Mouse (Mus musculus): Measurements from ENCODE around the gene Cfap58.

Gene Cfap58

GRCm38 (mm10) chr19:47915251-47915650, 22.2 kb upstream of the Cfap58 start:
- no peak for DNase-seq (ENCODE audit: extremely low read depth, insufficient read length, low spot score)

DNA sequence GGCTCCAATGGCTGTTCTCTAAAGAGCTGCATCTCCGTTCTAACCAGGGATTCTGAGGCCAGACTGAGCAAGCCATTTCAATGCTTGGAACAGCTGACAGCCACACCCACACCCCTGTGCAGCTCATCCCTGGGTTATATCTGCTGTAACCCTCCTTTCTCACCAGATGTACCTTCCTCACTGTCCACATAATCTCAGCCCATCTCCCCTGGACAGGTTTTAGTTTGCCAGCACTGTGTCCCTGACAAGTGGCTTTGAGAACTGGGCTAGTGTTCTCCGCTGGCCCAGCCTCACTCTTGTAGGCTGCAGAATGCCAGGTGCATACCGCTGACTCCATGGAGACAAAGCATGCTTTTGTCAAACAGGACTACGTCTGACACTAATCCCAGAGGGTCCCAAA, 20.1 kb upstream of the Cfap58 start:
- no peak for DNase-seq (ENCODE audit: extremely low read depth, insufficient read length, low spot score)

DNA sequence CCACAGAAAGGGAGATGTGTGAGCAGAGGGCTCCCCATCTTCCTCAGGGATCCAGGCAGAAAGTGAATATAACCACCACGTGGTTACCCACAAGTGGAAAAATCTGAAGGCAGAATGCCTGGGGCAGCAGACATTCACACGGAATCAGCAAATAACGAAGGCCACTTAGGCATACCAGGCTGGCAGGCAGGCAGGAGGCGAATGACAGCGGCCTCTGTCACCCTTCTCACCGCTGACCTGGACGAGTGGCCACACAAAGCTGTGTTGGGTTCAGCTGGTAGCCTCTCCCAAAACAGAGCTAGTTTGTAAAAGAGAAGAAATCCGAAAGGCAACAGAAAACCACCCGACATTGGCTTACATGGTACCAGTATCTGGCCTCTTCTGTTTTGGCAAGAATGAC, 19.5 kb upstream of the Cfap58 start:
- peak; percentile 37 for DNase-seq (ENCODE audit: extremely low read depth, insufficient read length, low spot score)

- DNase-seq (ENCODE audit: extremely low read depth, insufficient read length, low spot score), result no peak
Observed at GRCm38 (mm10) chr19:47918455-47919101, 18.9 kb upstream of the Cfap58 start.

- peak; percentile 97 for DNase-seq (ENCODE audit: extremely low read depth, insufficient read length, low spot score)
Observed at GRCm38 (mm10) chr19:47919126-47919965, 18.1 kb upstream of the Cfap58 start, which contains the start of the genes Cfap43 and Itprip. Gene Cfap43, minus strand, starts transcription at chr19:47919287. Gene Itprip, minus strand, starts transcription at chr19:47919299.

- peak; percentile 44 for DNase-seq (ENCODE audit: extremely low read depth, insufficient read length, low spot score)
Observed at GRCm38 (mm10) chr19:47919966-47920375, 17.5 kb upstream of the Cfap58 start.

- DNase-seq (ENCODE audit: extremely low read depth, insufficient read length, low spot score), result no peak
Observed at GRCm38 (mm10) chr19:47925819-47926218, 11.7 kb upstream of the Cfap58 start.

DNA sequence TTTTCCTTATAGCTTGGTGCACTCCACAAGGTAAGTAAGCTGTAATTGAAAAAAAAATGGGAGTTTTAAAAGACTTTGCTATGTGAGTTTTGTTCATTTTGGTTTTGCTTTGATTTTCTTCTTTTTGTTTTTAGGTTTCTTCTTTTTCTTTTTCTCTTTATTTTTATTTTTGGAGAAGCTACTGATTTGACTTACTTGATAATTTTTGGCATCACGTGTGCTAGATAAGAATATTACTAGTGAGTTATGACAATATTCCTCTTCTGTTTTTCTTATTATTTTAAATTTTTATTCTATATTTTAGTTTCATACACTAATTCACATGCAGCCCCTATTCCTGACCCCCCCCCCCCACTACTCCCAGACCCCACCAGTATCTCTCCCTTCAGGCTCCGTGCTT, 10.4 kb upstream of the Cfap58 start:
- no peak for DNase-seq (ENCODE audit: extremely low read depth, insufficient read length, low spot score)

DNA sequence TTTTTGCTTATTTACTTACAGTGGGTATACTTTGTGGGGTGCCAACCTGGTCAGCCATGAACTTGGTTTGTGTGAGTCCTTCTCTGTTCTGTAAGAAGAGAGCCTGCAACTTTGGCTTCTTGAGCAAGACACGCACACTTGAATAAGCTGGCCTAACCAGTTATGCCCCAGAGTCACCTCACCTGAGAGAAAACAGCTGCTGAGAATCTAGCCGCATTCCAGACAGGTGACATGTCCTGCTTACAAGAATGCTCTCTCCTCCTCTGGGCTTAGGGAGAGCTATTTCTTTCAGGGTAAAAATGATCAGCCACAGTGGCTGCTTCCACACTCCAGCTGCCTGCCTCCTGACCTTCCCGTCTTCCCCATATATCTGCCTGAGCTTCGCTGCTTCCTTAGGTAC, 8.4 kb upstream of the Cfap58 start:
- DNase-seq (ENCODE audit: extremely low read depth, insufficient read length, low spot score), result no peak

DNA sequence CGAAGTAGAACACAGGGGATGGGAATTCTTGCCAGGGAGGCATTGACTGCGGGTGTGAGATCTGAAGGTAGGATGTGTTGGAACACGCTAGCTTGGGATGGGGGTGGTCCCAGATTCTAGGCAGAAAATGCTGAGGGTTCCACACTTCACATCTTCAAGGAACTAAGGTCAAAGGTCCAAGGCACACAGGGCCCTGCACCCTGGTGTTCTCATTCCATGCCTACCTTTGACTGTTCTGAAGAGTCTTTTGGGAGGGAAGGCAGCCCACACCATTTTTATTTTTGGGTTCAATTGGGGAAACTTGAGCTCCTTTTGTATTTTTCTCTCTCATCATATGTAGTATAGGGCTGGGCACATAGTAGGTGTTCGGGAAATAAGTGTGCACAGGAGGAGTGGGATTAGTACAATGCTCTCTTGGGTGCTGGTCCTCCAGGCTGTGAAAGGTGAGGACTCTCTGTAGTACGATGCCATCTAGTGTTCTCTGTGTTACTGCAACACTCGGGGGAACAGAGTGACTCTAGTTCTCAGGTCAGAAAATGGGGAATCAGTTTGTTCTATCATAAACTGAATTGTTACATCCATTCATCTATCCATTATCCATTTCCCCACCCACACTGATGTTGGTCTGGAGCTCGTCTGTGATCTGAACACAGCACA, 5.4 kb upstream of the Cfap58 start:
- no peak for DNase-seq (ENCODE audit: extremely low read depth, insufficient read length, low spot score)

DNA sequence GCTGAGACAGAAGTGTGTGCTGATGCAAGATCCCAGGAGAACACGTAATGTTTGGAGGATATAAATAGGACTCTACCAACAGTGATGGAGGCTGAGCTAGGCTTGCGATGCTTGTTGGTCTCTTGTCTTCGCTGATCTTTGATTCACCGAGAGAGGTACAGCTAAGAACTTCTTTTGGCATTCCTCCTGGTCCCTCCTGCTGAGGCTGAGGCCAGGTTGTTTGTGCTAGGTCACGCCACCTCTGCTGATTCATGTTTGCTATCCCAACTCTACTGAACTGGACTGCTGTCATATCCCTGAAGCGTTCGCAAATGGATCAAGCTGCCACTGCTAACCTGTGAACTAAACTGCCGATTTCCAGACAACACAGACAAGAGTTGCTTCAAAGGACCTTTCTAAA, 3.3 kb upstream of the Cfap58 start:
- no peak for DNase-seq (ENCODE audit: extremely low read depth, insufficient read length, low spot score)

- DNase-seq (ENCODE audit: extremely low read depth, insufficient read length, low spot score), result no peak
Observed at GRCm38 (mm10) chr19:47934636-47935238, 2.7 kb upstream of the Cfap58 start.

DNA sequence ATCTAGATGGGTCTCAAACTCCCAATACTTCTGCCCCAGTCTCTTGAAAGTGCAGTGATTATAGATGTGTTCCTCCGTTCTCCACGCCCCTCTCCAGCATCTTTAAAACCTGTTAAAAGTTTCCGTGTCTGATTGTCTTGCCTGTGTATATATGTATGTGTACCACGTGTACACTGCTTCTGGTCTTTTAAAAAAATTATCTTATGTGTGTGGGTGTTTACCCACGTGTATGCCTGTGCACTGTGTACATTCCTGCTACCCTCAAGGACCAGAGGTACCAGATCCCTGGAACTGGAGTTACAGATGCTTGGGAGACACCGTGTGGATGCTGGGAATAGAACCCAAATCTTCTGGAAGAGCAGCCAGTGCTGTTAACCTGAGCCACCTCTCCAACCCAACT, 1.9 kb upstream of the Cfap58 start:
- DNase-seq (ENCODE audit: extremely low read depth, insufficient read length, low spot score), result no peak

DNA sequence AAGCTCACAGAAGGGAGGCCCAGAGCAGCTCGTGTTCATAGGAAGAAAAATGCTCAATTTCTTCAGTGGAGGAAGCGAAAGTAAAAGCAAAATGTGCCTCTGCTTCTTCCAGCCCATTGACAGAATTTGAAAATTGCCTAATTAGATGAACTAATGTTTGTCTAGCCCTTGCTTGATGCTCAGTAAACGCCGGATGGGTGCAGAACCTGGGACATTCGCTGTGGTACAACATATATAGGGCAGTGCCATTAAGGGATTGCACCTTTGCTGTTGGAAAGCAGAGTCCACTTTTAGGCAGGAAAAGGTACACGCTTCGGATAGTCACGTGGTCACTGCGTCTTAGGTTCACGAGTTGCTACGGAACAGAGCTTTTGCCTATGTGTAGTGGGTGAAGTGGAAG, 985 bp upstream of the Cfap58 start:
- no peak for DNase-seq (ENCODE audit: extremely low read depth, insufficient read length, low spot score)

DNA sequence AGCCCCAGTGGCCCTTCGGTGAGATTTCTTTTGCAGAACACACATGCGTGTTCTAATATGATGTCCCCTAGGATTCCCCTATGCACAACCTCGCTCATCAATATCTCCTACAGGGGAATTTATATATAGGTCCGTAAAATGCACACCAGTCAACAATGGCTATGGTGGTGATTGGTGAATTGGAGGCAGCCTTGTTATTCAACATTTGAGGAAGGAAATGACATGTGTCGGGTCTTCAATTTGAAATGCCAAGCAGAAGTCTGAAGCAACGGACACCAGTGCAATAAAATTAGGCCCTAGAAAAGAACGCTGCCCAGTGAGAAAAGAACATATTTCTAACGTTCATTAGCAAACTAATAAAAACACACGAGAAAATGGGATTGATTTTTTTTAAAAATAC, 537 bp upstream of the Cfap58 start:
- DNase-seq (ENCODE audit: extremely low read depth, insufficient read length, low spot score), result no peak

DNA sequence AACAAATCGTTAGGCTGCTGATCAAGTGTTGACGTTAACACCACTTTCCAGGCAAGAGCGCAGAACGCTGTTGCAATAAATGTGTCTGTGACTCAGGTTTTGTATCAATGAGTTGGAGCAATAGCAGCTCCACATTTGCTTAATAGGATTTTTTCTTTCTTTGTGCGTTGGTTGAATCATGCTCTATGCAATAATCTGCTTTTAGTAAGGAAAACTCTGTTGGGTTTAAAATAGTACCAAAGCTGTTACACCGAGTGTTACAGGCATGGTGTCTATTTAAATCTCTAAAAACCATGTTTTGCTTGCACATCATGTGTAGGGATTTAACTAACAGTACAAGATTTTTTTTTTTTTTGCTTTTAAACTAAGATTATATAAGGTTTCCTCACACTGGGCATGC, 1.9 kb downstream of the Cfap58 start:
- DNase-seq (ENCODE audit: extremely low read depth, insufficient read length, low spot score), result no peak

DNA sequence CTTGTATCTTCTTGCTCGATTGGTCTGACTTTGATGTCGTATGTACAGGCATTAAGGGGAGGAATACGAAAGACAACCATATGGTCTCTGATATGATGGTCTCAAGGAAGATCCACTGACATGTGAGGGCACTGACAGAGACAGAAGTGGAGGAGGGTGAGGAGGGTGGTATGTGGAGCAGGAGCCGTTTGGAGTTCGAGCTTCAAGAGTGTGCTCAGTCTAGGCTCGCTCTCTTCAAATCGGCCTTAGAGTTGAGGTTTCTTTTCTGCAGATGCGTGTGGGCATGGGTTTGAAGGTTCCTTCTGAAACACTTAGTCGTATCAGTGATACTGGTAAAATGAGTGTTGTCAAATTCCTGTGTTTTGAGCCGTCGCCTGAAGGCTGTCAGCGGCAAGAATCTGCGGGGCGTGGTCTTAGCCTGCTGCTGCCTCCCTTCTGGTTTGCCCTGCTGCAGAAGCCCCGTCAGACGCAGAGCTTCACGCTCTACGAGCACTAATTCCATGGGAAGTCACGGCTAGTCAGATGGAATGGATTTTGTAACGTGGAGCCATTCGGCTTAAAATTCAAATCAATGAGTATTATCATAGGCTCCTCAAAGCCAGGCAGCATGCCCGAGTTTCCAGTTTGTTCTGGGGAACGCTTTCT, 9.5 kb downstream of the Cfap58 start:
- DNase-seq (ENCODE audit: extremely low read depth, insufficient read length, low spot score), result no peak

DNA sequence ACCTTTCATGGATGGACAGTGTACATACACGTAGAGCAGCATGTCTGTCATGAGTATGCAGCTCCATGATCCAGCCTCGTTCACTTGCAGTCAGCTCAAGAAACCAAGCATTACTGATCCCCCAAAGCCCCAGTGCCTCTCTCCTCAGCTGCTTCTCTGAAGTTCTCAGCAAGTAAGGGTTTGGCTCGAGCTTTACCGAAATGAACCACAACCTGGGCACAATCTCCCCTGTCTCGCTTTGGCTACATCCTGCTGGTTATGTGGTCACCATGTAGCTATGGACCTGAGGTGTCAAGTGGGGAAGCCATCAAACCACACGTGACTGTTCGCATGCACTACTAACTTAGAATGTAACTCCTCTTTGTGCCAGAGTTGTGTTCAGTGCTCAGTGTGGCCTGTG, 13.5 kb downstream of the Cfap58 start:
- DNase-seq (ENCODE audit: extremely low read depth, insufficient read length, low spot score), result no peak

DNA sequence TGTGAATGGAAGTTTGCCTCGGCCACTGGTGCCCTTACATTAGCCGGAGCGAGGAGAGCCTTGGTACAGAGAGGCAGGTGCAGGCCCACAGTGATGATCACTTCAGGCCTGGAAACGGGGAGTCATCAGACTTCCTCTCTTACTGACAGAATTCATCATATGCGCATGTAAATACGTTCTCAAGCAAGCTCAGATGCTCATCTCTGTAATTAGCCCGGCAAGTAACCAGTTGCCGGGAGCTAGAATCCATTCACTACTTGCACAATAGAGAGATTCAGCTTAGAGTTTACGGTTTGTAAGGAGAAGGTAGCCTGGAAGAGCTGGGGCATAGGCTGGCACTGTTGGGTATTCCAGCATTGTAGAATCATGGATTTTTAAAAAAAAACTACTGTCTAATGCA, 15.7 kb downstream of the Cfap58 start:
- no peak for DNase-seq (ENCODE audit: extremely low read depth, insufficient read length, low spot score)

- no peak for DNase-seq (ENCODE audit: extremely low read depth, insufficient read length, low spot score)
Observed at GRCm38 (mm10) chr19:47958181-47958580, 20.7 kb downstream of the Cfap58 start.
